Mouse (Mus musculus) liver, adult 2 months (tissue): ENCODE results near the gene Hexim2.

Experiments used
- CTCF ChIP-seq: fragments of 200-500 bp; IDR thresholded peaks from 2 replicates; pipeline ENCODE4 v1.5.1; 2011; ENCODE audit warnings: low read depth, low read length, control low read depth
- POLR2A ChIP-seq: fragments of 200-500 bp; IDR thresholded peaks from 2 replicates; pipeline ENCODE4 v1.6.1; 2011; ENCODE audit warnings: low read length, control low read depth; ENCODE audit not compliant: insufficient read depth; ENCODE audit errors: extremely low read depth

GRCm38 (mm10) chr11:103177216-103177615 lies 45.0 kb downstream of the Hexim2 start:
- TF ChIP-seq POLR2A (no peak), CTCF (no peak)
